Mouse (Mus musculus) lung, embryonic 14.5 days (tissue): ENCODE results near the gene Cmc1. TPM values are rescaled to one million over a fixed set of nuclear protein-coding genes. Genes with fewer than 3 reads are reported as not detected.

Source experiments
- ATAC-seq: fragments of 200-750 bp; cut with Nextera tagmentation; 2 replicates; pipeline ENCODE4 v1.8.0; 2017; ENCODE audit warnings: mild to moderate bottlenecking, moderate TSS enrichment, moderate library complexity; ENCODE audit not compliant: insufficient read depth
- DNase-seq: peaks from one replicate; pipeline ENCODE4 v3.0.0-alpha.2; 2015
- H3K27ac ChIP-seq: fragments of 300-500 bp; sonication (generic); 2 replicates; pipeline ENCODE4 v1.5.1; 2014; ENCODE audit warnings: low read depth, mild to moderate bottlenecking, moderate library complexity
- H3K27me3 ChIP-seq: fragments of 300-500 bp; sonication (generic); 2 replicates; pipeline ENCODE4 v1.6.1; 2014; ENCODE audit warnings: low read length, control low read depth; ENCODE audit not compliant: insufficient read depth
- H3K36me3 ChIP-seq: fragments of 300-500 bp; sonication (generic); 2 replicates; pipeline ENCODE4 v1.6.1; 2014; ENCODE audit warnings: control low read depth; ENCODE audit not compliant: insufficient read depth
- H3K4me1 ChIP-seq: fragments of 300-500 bp; sonication (generic); 2 replicates; pipeline ENCODE4 v1.6.1; 2014; ENCODE audit warnings: antibody characterized with exemption, control low read depth; ENCODE audit not compliant: insufficient read depth
- H3K4me2 ChIP-seq: fragments of 300-500 bp; sonication (generic); 2 replicates; pipeline ENCODE4 v1.6.1; 2014; ENCODE audit warnings: mild to moderate bottlenecking
- H3K4me3 ChIP-seq: fragments of 300-500 bp; sonication (generic); 2 replicates; pipeline ENCODE4 v1.5.1; 2014; ENCODE audit warnings: low read depth, low read length
- H3K9ac ChIP-seq: fragments of 300-500 bp; sonication (generic); 2 replicates; pipeline ENCODE4 v1.6.1; 2014
- H3K9me3 ChIP-seq: fragments of 300-500 bp; sonication (generic); 2 replicates; pipeline ENCODE4 v1.6.1; 2016; ENCODE audit warnings: low read depth, low read length, control low read depth
- CTCF ChIP-seq: IDR thresholded peaks from 2 replicates; pipeline ENCODE4 v1.5.1; 2016; ENCODE audit warnings: antibody characterized with exemption, low read depth
- WGBS: fragments of 180-500 bp; shearing (Covaris S2); extraction: QIAGEN DNeasy Blood & Tissue Kit; methylation state at CpG from one replicate; pipeline ENCODE4 v1.1.7; 2014; 5-methylcytosine and 5-hydroxymethylcytosine counted together
- polyA plus RNA-seq: library from polyadenylated mRNA; unstranded; fragments of >200 nt; fragmentation: Nextera tagmentation; extraction: Ambion mirVana; gene quantifications from 2 replicates; pipeline ENCODE4 v1.2.1, GENCODE M21; 2014

The Cmc1 gene
- 44.8 and 49.6 TPM in 2 replicates for polyA plus RNA-seq

- DNase-seq, result peak; percentile 99
- under 1% methylated on average over 58 of the region's 58 CpGs for WGBS
- no peak; the same call in 1 of the 2 replicates for TF ChIP-seq CTCF
Observed at GRCm38 (mm10) chr9:118149407-118150402, at the start of gene Cmc1. Cmc1 (minus strand) TSS chr9:118150177.

GRCm38 (mm10) chr9:118198557-118198956 is 48.6 kb upstream of the Cmc1 start:
- Histone ChIP-seq H3K36me3 (no peaks in the 10 kb centered on the region), H3K4me3 (no peak overlapping the region), H3K4me1 (no peaks in the 10 kb centered on the region), H3K27me3 (no peaks in the 10 kb centered on the region), H3K27ac (no peak overlapping the region), H3K9me3 (no peaks in the 10 kb centered on the region), H3K4me2 (no peak overlapping the region), H3K9ac (no peak overlapping the region)
- no peak for TF ChIP-seq CTCF
- DNase-seq (no peak), ATAC-seq (no peak)
- 91% methylated on average over 1 of the region's 1 CpGs for WGBS

More at GRCm38 (mm10) chr9:118149407-118150402, at the start of gene Cmc1:
- no peaks in the 10 kb centered on the region for H3K27me3 ChIP-seq
- H3K27ac ChIP-seq, result peak within 1 kb of the TSS; percentile 46; the same call in 1 of the 2 replicates
- H3K9ac ChIP-seq, result peak within 1 kb of the TSS; percentile 72
- H3K9me3 ChIP-seq, result no peaks in the 10 kb centered on the region
- no peaks in the 10 kb centered on the region for H3K36me3 ChIP-seq
- peak within 1 kb of the TSS; percentile 83 for H3K4me3 ChIP-seq
- peak; percentile 98 for ATAC-seq
- no peaks in the 10 kb centered on the region for H3K4me1 ChIP-seq
- H3K4me2 ChIP-seq, result peak within 1 kb of the TSS; percentile 65

- Histone ChIP-seq H3K4me3 (no peak overlapping the region), H3K27me3 (no peaks in the 10 kb centered on the region), H3K9ac (no peak overlapping the region), H3K9me3 (no peaks in the 10 kb centered on the region), H3K4me2 (no peak overlapping the region), H3K27ac (no peak overlapping the region), H3K4me1 (no peaks in the 10 kb centered on the region), H3K36me3 (no peaks in the 10 kb centered on the region)
- DNase-seq (no peak), ATAC-seq (no peak)
- 85% methylated on average over 9 of the region's 9 CpGs for WGBS
- no peak for TF ChIP-seq CTCF
Observed at GRCm38 (mm10) chr9:118196661-118197390, 46.8 kb upstream of the Cmc1 start.

GRCm38 (mm10) chr9:118193263-118193662 is 43.3 kb upstream of the Cmc1 start:
- Histone ChIP-seq H3K9ac (no peak overlapping the region), H3K4me1 (no peaks in the 10 kb centered on the region), H3K36me3 (no peaks in the 10 kb centered on the region), H3K27me3 (no peaks in the 10 kb centered on the region), H3K27ac (no peak overlapping the region), H3K4me3 (no peak overlapping the region), H3K9me3 (no peaks in the 10 kb centered on the region), H3K4me2 (no peak overlapping the region)
- WGBS, result 74% methylated on average over 1 of the region's 1 CpGs
- ATAC-seq, result no peak
- no peak for TF ChIP-seq CTCF
- no peak for DNase-seq

GRCm38 (mm10) chr9:118191276-118191675 is 41.3 kb upstream of the Cmc1 start:
- ATAC-seq, result no peak
- no peak for TF ChIP-seq CTCF
- 71% methylated on average over 10 of the region's 10 CpGs for WGBS

GRCm38 (mm10) chr9:118188374-118188773 is 38.4 kb upstream of the Cmc1 start:
- Histone ChIP-seq H3K27ac (no peak overlapping the region), H3K27me3 (no peaks in the 10 kb centered on the region), H3K4me3 (no peak overlapping the region), H3K36me3 (no peaks in the 10 kb centered on the region), H3K9ac (no peak overlapping the region), H3K9me3 (no peaks in the 10 kb centered on the region), H3K4me2 (no peak overlapping the region), H3K4me1 (no peaks in the 10 kb centered on the region)
- DNase-seq (no peak), ATAC-seq (no peak)
- 97% methylated on average over 6 of the region's 6 CpGs for WGBS
- TF ChIP-seq CTCF, result peak; percentile 23

More at GRCm38 (mm10) chr9:118191276-118191675, 41.3 kb upstream of the Cmc1 start:
- no peak overlapping the region for H3K4me3 ChIP-seq
- H3K36me3 ChIP-seq, result no peaks in the 10 kb centered on the region
- H3K27ac ChIP-seq, result no peak overlapping the region
- DNase-seq, result no peak
- H3K4me1 ChIP-seq, result no peaks in the 10 kb centered on the region
- no peak overlapping the region for H3K4me2 ChIP-seq
- no peaks in the 10 kb centered on the region for H3K27me3 ChIP-seq
- H3K9ac ChIP-seq, result no peak overlapping the region
- H3K9me3 ChIP-seq, result no peaks in the 10 kb centered on the region

GRCm38 (mm10) chr9:118187420-118187819 is 37.4 kb upstream of the Cmc1 start:
- H3K4me2 ChIP-seq, result no peak overlapping the region
- 90% methylated on average over 7 of the region's 7 CpGs for WGBS
- no peak overlapping the region for H3K4me3 ChIP-seq
- no peaks in the 10 kb centered on the region for H3K9me3 ChIP-seq
- DNase-seq, result no peak
- no peaks in the 10 kb centered on the region for H3K4me1 ChIP-seq
- no peak overlapping the region for H3K9ac ChIP-seq
- H3K36me3 ChIP-seq, result no peaks in the 10 kb centered on the region
- no peak overlapping the region for H3K27ac ChIP-seq
- no peak for ATAC-seq
- H3K27me3 ChIP-seq, result no peaks in the 10 kb centered on the region
- no peak for TF ChIP-seq CTCF
